Mouse (Mus musculus) layer of hippocampus, postnatal 10 days (tissue): ENCODE data around the gene Tm4sf20. TPM values are rescaled to one million over a fixed set of nuclear protein-coding genes. Genes with fewer than 3 reads are reported as not detected.

Experiments used
- DNase-seq, 2 experiments: peaks; one replicate each; pipeline ENCODE4 v3.0.0; 2021; ENCODE audit warnings: low spot score in 2 of 2
- long read RNA-seq: library from polyadenylated mRNA; stranded (forward); transcript quantifications from one replicate; pipeline ENCODE4 v2.0.0, GENCODE M21; 2023
- total RNA-seq, 2 experiments: library from RNA; stranded (reverse); gene quantifications; 2 replicates each; pipeline ENCODE4 v1.2.3; 2021

Tm4sf20 gene
- total RNA-seq = not detected
- long read RNA-seq = 0 reads

GRCm38 (mm10) chr1:82768269-82768668, at the start of gene Tm4sf20:
Gene Tm4sf20, minus strand, starts transcription at chr1:82768461.
- no peak for DNase-seq

- DNase-seq = no peak
Measured at GRCm38 (mm10) chr1:82815941-82816716, 47.9 kb upstream of the Tm4sf20 start.

GRCm38 (mm10) chr1:82811766-82812165, 43.5 kb upstream of the Tm4sf20 start:
- no peak for DNase-seq

GRCm38 (mm10) chr1:82808564-82808963, 40.3 kb upstream of the Tm4sf20 start:
- no peak for DNase-seq

GRCm38 (mm10) chr1:82807206-82807605, 38.9 kb upstream of the Tm4sf20 start:
- no peak for DNase-seq

GRCm38 (mm10) chr1:82806391-82806790, 38.1 kb upstream of the Tm4sf20 start:
- no peak for DNase-seq

GRCm38 (mm10) chr1:82804059-82804458, 35.8 kb upstream of the Tm4sf20 start:
- DNase-seq = no peak

- DNase-seq = no peak
Measured at GRCm38 (mm10) chr1:82803608-82804007, 35.3 kb upstream of the Tm4sf20 start.

GRCm38 (mm10) chr1:82801105-82801783, 33.0 kb upstream of the Tm4sf20 start:
- no peak for DNase-seq

- DNase-seq = no peak
Measured at GRCm38 (mm10) chr1:82798922-82799321, 30.7 kb upstream of the Tm4sf20 start.

- DNase-seq = no peak
Measured at GRCm38 (mm10) chr1:82798304-82798703, 30.0 kb upstream of the Tm4sf20 start.

GRCm38 (mm10) chr1:82797088-82797487, 28.8 kb upstream of the Tm4sf20 start:
- DNase-seq = no peak

GRCm38 (mm10) chr1:82795702-82796443, 27.6 kb upstream of the Tm4sf20 start:
- no peak for DNase-seq

- DNase-seq = no peak
Measured at GRCm38 (mm10) chr1:82795211-82795610, 26.9 kb upstream of the Tm4sf20 start.

GRCm38 (mm10) chr1:82793986-82794385, 25.7 kb upstream of the Tm4sf20 start:
- DNase-seq = peak; percentile 17 to 30

- no peak for DNase-seq
Measured at GRCm38 (mm10) chr1:82793110-82793509, 24.8 kb upstream of the Tm4sf20 start.

- DNase-seq = no peak
Measured at GRCm38 (mm10) chr1:82792238-82792637, 24.0 kb upstream of the Tm4sf20 start.

- DNase-seq = no peak
Measured at GRCm38 (mm10) chr1:82791105-82791504, 22.8 kb upstream of the Tm4sf20 start.

GRCm38 (mm10) chr1:82788070-82788469, 19.8 kb upstream of the Tm4sf20 start:
- DNase-seq = peak; percentile 23 to 49

GRCm38 (mm10) chr1:82787414-82787813, 19.2 kb upstream of the Tm4sf20 start:
- DNase-seq = peak; percentile 60 to 72

GRCm38 (mm10) chr1:82785546-82785945, 17.3 kb upstream of the Tm4sf20 start:
- DNase-seq = no peak

- no peak for DNase-seq
Measured at GRCm38 (mm10) chr1:82783559-82783958, 15.3 kb upstream of the Tm4sf20 start.
